Mouse (Mus musculus): ENCODE results near the gene Il17c. TPM values are rescaled to one million over a fixed set of nuclear protein-coding genes. Genes with fewer than 3 reads are reported as not detected.

Il17c gene
- total and polyA plus RNA-seq, 2 experiments from 2014 or later: 0.67 TPM; not detected in 1

DNA sequence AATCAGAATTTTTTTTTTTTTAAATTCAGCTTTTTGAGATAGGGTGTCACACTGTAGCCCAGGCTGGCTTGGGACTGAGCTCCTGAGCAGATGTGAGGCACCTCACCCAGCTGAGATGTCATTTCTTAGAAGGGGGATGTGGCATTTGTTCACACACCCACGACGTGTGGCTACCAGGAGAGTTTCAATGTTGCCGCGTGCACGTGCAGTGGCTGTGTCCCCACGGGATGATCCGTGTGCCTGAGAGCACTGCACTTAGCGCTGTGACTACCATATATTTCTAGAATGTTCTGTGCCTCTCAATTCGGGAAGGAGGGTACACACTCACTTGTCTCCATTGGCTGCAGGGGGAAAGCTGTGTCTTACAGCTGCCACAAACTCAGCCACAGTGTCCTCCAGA, 14.3 kb downstream of the Il17c start:
- no peak for ATAC-seq
- no peak overlapping the region for H3K4me3 ChIP-seq (ENCODE audit: low read depth, low read length)
- 0 out of 2 replicates have a peak, but pooled peaks cover 4% of the 10 kb centered on the region for H3K4me1 ChIP-seq (ENCODE audit: insufficient read depth)
- whole genome bisulfite sequencing: 96% methylated on average over 9 of the region's 9 CpGs
- no peaks in the 10 kb centered on the region for H3K27me3 ChIP-seq (ENCODE audit: insufficient read depth, low read length)
- no peak overlapping the region for H3K9ac ChIP-seq
- H3K4me2 ChIP-seq (ENCODE audit: low read depth): no peak overlapping the region
- H3K27ac ChIP-seq (ENCODE audit: low read depth, low read length): no peak overlapping the region
- peaks cover 46% of the 10 kb centered on the region for H3K36me3 ChIP-seq (ENCODE audit: insufficient read depth)
- no peak for TF ChIP-seq CTCF (IDR thresholded peaks at IDR 0.05; ENCODE audit: low read depth)
- no peak for DNase-seq
- no peaks in the 10 kb centered on the region for H3K9me3 ChIP-seq (ENCODE audit: low read length)

DNA sequence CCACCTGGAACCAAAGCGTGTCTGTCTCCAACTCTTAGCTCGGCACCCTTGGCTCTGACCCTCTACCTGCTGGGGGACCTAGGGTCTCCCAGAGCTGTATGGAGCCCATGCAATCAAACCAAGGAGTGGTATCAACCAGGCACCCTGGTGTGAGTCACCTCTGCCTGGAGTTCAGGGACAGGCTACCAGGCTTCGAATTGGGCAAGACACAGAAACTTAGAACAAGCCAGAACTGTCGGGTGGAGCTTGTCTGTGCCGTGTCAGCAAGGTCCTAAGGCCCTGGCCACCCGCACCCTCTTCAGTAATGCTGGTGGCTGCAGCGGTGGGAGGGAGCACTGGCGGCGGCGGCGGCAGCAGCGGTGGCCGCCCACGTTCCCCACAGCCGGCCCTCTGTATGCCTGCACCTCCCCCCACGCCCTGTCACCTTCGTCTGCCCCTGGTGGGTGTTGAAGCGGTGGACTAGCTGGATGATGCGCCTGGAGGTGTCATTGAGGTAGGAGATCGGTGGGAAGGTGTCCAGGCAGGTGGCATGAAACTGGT, 14.8 kb downstream of the Il17c start:
- no peak overlapping the region for H3K9ac ChIP-seq
- ATAC-seq (no peak), DNase-seq (no peak)
- H3K4me3 ChIP-seq (ENCODE audit: low read depth, low read length): no peak overlapping the region
- H3K4me2 ChIP-seq (ENCODE audit: low read depth): no peak overlapping the region
- peaks cover 46% of the 10 kb centered on the region for H3K36me3 ChIP-seq (ENCODE audit: insufficient read depth)
- H3K9me3 ChIP-seq (ENCODE audit: low read length): no peaks in the 10 kb centered on the region
- 0 out of 2 replicates have a peak, but pooled peaks cover 4% of the 10 kb centered on the region for H3K4me1 ChIP-seq (ENCODE audit: insufficient read depth)
- no peaks in the 10 kb centered on the region for H3K27me3 ChIP-seq (ENCODE audit: insufficient read depth, low read length)
- 95% methylated on average over 20 of the region's 20 CpGs for WGBS
- no peak for TF ChIP-seq CTCF (IDR thresholded peaks at IDR 0.05; ENCODE audit: low read depth)
- H3K27ac ChIP-seq (ENCODE audit: low read depth, low read length): no peak overlapping the region

DNA sequence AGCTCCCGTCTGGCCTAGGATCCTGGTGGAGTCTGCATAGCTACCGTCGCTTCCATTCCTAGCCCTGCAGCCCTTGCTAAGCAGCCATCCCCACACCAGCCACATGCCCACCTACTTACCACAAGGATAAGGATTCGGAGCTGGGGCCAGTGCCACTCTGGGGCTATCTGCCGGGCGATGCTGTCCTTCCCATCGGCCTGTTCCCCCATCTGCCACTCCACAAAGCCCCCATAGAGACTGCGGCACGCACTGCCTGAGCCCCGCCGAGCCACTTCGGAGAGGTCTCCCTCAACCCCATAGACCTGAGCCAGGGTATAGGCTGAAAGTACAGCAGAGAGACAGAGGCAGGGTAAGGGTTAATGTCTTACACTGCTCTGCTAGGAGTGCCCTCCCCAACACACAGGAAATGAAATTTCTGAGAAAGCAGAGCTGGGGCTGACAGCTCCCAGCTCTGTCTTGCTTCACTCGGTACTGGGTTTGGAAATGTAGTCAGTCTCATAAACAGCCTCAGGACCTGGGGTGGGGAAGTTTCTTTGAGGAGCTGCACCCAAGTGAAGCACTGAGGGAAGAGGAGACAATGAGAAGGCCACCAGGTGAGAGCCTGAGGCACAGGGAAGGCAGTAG, 16.0 kb downstream of the Il17c start:
- peaks cover 4% of the 10 kb centered on the region; the same call in 1 of the 2 replicates for H3K4me1 ChIP-seq (ENCODE audit: insufficient read depth)
- H3K9ac ChIP-seq: no peak overlapping the region
- no peak for TF ChIP-seq CTCF (IDR thresholded peaks at IDR 0.05; ENCODE audit: low read depth)
- H3K27me3 ChIP-seq (ENCODE audit: insufficient read depth, low read length): no peaks in the 10 kb centered on the region
- peaks cover 46% of the 10 kb centered on the region for H3K36me3 ChIP-seq (ENCODE audit: insufficient read depth)
- no peak overlapping the region for H3K4me3 ChIP-seq (ENCODE audit: low read depth, low read length)
- 96% methylated on average over 13 of the region's 13 CpGs for WGBS
- ATAC-seq (no peak), DNase-seq (no peak)
- H3K4me2 ChIP-seq (ENCODE audit: low read depth): no peak overlapping the region
- H3K27ac ChIP-seq (ENCODE audit: low read depth, low read length): no peak overlapping the region
- no peaks in the 10 kb centered on the region for H3K9me3 ChIP-seq (ENCODE audit: low read length)

DNA sequence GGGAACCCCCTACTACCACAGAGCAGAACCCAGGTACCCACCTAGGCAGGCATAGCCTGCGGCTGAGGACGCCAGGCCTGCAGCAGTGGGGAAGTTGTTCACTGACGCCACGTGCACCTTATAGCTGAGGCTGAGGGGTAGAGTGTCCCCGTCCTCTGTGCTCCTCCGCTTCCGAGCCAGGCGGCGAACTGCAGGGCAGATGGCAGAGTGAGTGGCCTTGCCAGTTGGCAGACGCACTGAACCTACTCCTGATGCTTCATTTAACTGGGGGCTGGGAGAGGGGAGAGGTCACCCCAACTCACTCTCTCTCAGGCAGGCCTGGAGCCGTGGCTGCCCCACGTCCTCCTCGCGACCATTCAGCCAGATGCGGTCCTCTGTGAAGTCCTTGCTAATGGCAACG, 17.5 kb downstream of the Il17c start:
- H3K27ac ChIP-seq (ENCODE audit: low read depth, low read length): no peak overlapping the region
- 87% methylated on average over 16 of the region's 16 CpGs for WGBS
- TF ChIP-seq CTCF (IDR thresholded peaks at IDR 0.05; ENCODE audit: low read depth): no peak
- H3K27me3 ChIP-seq (ENCODE audit: insufficient read depth, low read length): no peaks in the 10 kb centered on the region
- H3K9me3 ChIP-seq (ENCODE audit: low read length): no peaks in the 10 kb centered on the region
- H3K4me1 ChIP-seq (ENCODE audit: insufficient read depth): peaks cover 4% of the 10 kb centered on the region; the same call in 1 of the 2 replicates
- no peak for ATAC-seq
- H3K4me3 ChIP-seq (ENCODE audit: low read depth, low read length): no peak overlapping the region
- peaks cover 39% of the 10 kb centered on the region for H3K36me3 ChIP-seq (ENCODE audit: insufficient read depth)
- H3K4me2 ChIP-seq (ENCODE audit: low read depth): no peak overlapping the region
- DNase-seq: no peak
- no peak overlapping the region for H3K9ac ChIP-seq

DNA sequence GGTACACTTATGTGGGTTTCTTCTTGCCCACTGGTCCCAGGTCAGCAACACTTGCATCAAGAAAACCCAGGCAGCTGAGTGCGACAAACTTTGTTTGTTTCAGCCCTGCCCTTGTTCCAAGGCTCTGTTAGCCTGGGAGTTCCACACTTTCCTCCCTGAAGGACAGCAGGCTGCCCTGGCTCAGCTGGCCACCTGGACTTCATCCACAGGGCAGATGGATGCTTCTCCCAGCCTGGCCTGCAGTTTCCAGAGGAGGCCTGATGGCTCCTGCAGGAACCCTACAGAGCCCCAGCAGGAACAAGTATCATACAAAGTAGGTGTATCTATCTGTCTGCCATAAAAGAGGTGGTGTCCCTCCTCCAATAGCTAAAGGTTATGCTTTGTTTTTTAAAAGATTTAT, 19.5 kb downstream of the Il17c start:
- ATAC-seq: no peak
- WGBS: 86% methylated on average over 1 of the region's 1 CpGs
- H3K9ac ChIP-seq: no peak overlapping the region

DNA sequence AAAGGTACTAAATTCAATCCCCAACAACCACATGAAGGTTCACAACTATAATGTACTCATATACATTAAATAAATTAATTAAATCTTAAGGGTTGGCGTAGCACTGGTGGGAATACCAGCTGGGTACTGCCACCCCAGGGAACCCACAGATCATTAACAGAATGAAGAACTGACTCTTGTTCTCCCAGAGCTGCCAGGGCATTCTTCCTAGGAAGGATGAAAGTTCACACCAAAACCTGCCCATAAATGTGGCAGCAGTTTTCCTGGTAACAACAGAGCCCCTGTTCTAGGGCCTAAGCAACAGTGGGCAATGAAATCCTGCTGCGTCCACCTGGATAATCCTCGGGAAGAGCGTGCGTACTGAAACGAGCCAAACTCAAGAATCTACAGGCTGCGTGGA, 20.5 kb downstream of the Il17c start:
- H3K4me3 ChIP-seq (ENCODE audit: low read depth, low read length): peak overlapping the region; percentile 84
- DNase-seq: no peak

More for the DNA sequence above, 19.5 kb downstream of the Il17c start:
- no peak for TF ChIP-seq CTCF (IDR thresholded peaks at IDR 0.05; ENCODE audit: low read depth)
- Histone ChIP-seq H3K4me1 (ENCODE audit: insufficient read depth) (peaks cover 12% of the 10 kb centered on the region), H3K4me3 (ENCODE audit: low read depth, low read length) (no peak overlapping the region), H3K36me3 (ENCODE audit: insufficient read depth) (peaks cover 28% of the 10 kb centered on the region), H3K9me3 (ENCODE audit: low read length) (no peaks in the 10 kb centered on the region), H3K4me2 (ENCODE audit: low read depth) (no peak overlapping the region), H3K27ac (ENCODE audit: low read depth, low read length) (no peak overlapping the region), H3K27me3 (ENCODE audit: insufficient read depth, low read length) (no peaks in the 10 kb centered on the region)
- no peak for DNase-seq

DNA sequence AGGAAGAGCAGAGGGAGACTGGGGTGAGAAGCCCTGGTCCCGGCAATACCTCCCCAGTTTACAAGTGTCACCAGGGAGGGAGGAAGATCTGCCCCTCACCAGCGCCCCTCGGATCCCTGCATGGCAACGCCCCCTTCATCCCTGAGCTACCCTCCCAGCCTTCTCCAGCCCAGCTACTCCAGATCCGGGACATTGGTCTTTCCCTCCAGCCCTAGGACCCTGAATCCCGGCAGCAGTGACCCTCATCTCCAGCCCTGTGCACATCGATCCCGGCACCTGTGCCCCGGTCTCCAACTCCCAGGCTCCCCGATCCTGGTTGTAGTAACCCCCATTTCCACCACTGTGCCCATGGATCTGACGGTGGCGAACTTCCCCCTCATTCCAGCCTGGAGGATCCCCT, 21.0 kb downstream of the Il17c start:
- peak; percentile 1; the same call in 1 of the 2 replicates for ATAC-seq
- Histone ChIP-seq H3K4me2 (ENCODE audit: low read depth) (peak overlapping the region; percentile 89), H3K9ac (peak overlapping the region; percentile 52), H3K27me3 (ENCODE audit: insufficient read depth, low read length) (no peaks in the 10 kb centered on the region), H3K36me3 (ENCODE audit: insufficient read depth) (peaks cover 15% of the 10 kb centered on the region), H3K4me3 (ENCODE audit: low read depth, low read length) (peak overlapping the region; percentile 84), H3K27ac (ENCODE audit: low read depth, low read length) (peak overlapping the region; percentile 57), H3K9me3 (ENCODE audit: low read length) (no peaks in the 10 kb centered on the region), H3K4me1 (ENCODE audit: insufficient read depth) (peaks cover 12% of the 10 kb centered on the region)
- TF ChIP-seq CTCF (IDR thresholded peaks at IDR 0.05; ENCODE audit: low read depth): no peak
- DNase-seq: no peak
- 3% methylated on average over 12 of the region's 12 CpGs for WGBS

More for the DNA sequence above, 20.5 kb downstream of the Il17c start:
- peaks cover 12% of the 10 kb centered on the region for H3K4me1 ChIP-seq (ENCODE audit: insufficient read depth)
- H3K9me3 ChIP-seq (ENCODE audit: low read length): no peaks in the 10 kb centered on the region
- no peak overlapping the region for H3K27ac ChIP-seq (ENCODE audit: low read depth, low read length)
- no peak for ATAC-seq
- H3K9ac ChIP-seq: peak overlapping the region; percentile 52
- 13% methylated on average over 7 of the region's 7 CpGs for WGBS
- peak overlapping the region; percentile 89 for H3K4me2 ChIP-seq (ENCODE audit: low read depth)
- no peaks in the 10 kb centered on the region for H3K27me3 ChIP-seq (ENCODE audit: insufficient read depth, low read length)
- TF ChIP-seq CTCF (IDR thresholded peaks at IDR 0.05; ENCODE audit: low read depth): no peak
- H3K36me3 ChIP-seq (ENCODE audit: insufficient read depth): peaks cover 19% of the 10 kb centered on the region

All from forebrain, postnatal 0 days (tissue).